Mouse (Mus musculus) adrenal gland, postnatal 36 days (tissue): ENCODE data around the gene Dmp1. TPM values are rescaled to one million over a fixed set of nuclear protein-coding genes. Genes with fewer than 3 reads are reported as not detected.

ENCODE experiments used
- DNase-seq, 2 experiments: peaks; one replicate each; pipeline ENCODE4 v3.0.0; 2021; ENCODE audit warnings: mixed read lengths in 1 of 2
- total RNA-seq, 2 experiments: library from RNA; stranded (reverse); gene quantifications; 2 replicates each; pipeline ENCODE4 v1.2.3; 2021

Dmp1 gene
- total RNA-seq, 2 experiments from 2014 or later: not detected

DNA sequence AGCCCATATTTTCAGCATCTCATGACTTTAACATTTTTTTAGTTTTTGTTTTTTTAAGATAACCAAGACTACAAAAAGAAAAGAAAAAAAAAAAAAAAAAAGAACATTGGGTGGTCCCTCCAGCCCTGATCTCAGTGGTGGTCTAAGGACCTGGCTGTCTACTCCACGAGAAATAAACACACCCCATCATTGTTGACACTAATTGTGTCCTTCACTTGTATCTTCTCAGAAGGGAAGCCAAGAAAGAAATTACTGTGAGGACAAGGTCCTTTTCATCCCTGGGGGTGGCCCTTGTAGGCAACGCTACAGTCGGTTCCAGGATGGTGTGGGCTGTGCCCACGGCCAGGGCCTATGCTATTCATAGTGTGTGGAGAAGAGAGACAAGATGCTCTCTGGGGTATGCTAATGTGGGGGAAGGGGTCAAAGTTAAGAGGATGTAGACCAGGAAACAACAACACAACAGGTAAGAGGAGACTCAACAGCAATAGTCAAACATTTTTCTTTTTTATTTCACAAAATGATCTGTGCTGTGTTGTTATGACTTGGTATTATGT is 59.6 kb downstream of the Dmp1 start:
- DNase-seq: no peak

DNA sequence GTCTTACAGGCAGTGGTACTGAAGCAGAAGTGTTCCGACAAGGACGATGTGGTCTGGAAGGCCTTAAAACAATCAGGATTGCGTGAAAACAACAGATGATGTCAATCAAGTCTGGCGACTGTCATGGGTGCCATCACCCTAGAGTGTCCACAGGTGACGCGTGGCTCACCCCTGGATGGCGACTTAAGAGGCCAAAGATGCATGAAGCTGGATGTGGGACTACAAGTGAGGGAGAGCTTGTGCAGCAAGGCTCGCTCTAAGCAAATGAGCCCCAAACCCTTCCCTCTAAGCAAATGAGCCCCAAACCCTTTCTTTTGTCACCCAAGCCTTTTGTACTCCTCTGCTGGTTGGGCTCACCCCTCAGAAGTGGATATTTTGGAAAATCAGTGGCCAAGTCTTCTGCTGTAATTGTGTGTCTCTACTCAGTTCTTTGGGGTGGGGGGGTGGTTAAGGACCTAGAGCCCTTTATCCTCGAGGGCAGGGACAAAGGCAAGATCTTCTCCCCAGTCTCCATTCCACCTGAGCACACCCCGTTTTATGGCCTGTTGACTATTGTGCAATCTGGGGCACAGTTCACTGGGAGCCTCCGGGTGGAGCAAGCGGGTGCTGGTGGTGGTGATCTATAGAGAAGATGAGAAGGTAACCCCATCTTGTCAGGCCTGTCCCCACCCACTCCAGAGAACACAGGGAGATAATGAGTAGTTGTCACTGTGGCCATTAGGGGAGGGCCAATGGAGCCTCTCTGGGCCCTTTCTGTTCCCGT is 60.8 kb downstream of the Dmp1 start:
- DNase-seq: peak in 1 of 2 experiments; percentile 6

Other genes starting within 250 kb of the Dmp1 start
- under 1 TPM in 1 of 2 experiments, not detected in 1; 0.20 TPM for gene Hsd17b13, start 225.2 kb upstream of the Dmp1 start, total RNA-seq
- 10 to 100 TPM; 50.4 to 80.2 TPM for gene Hsd17b11, start 180.7 kb upstream of the Dmp1 start, total RNA-seq
- 10 to 100 TPM; 58.6 to 67.5 TPM for gene Nudt9, start 156.3 kb upstream of the Dmp1 start, total RNA-seq
- not detected for gene Gm17660, start 125.0 kb upstream of the Dmp1 start, total RNA-seq
- 10 to 100 TPM; 24.9 to 34.7 TPM for gene Sparcl1, start 88.9 kb upstream of the Dmp1 start, total RNA-seq
- not detected for gene Dspp, start 31.9 kb upstream of the Dmp1 start, total RNA-seq
- not detected for gene Ibsp, start 96.6 kb downstream of the Dmp1 start, total RNA-seq
- gene Mepe, start 122.7 kb downstream of the Dmp1 start, total RNA-seq: not detected
- gene Spp1, start 232.5 kb downstream of the Dmp1 start, total RNA-seq: 100 to 1,000 TPM; 126 to 196 TPM